Mouse (Mus musculus) embryonic facial prominence, embryonic 15.5 days (tissue): ENCODE data around the gene Gsdme. TPM values are rescaled to one million over a fixed set of nuclear protein-coding genes. Genes with fewer than 3 reads are reported as not detected.

Experiments used
- ATAC-seq: fragments of 200-750 bp; cut with Nextera tagmentation; 2 replicates; pipeline ENCODE4 v1.8.0; 2017; ENCODE audit warnings: low read depth, moderate TSS enrichment; ENCODE audit not compliant: insufficient number of reproducible peaks, low FRiP score, low TSS enrichment
- H3K27ac ChIP-seq: fragments of 300-500 bp; sonication (generic); replicated peaks from 2 replicates; pipeline ENCODE4 v1.5.1; 2015; ENCODE audit warnings: mild to moderate bottlenecking, inconsistent platforms
- H3K27me3 ChIP-seq: fragments of 300-500 bp; sonication (generic); 2 replicates; pipeline ENCODE4 v1.6.1; 2015; ENCODE audit warnings: inconsistent platforms
- H3K36me3 ChIP-seq: fragments of 300-500 bp; sonication (generic); 2 replicates; pipeline ENCODE4 v1.6.1; 2015; ENCODE audit warnings: mild to moderate bottlenecking, inconsistent platforms
- H3K4me1 ChIP-seq: fragments of 300-500 bp; sonication (generic); 2 replicates; pipeline ENCODE4 v1.6.1; 2015; ENCODE audit warnings: inconsistent platforms
- H3K4me2 ChIP-seq: fragments of 300-500 bp; sonication (generic); replicated peaks from 2 replicates; pipeline ENCODE4 v1.6.1; 2015; ENCODE audit warnings: mild to moderate bottlenecking, inconsistent platforms
- H3K4me3 ChIP-seq: fragments of 300-500 bp; sonication (generic); replicated peaks from 2 replicates; pipeline ENCODE4 v1.5.1; 2015; ENCODE audit warnings: mild to moderate bottlenecking, inconsistent platforms
- H3K9ac ChIP-seq: fragments of 300-500 bp; sonication (generic); 2 replicates; pipeline ENCODE4 v1.6.1; 2015; ENCODE audit warnings: inconsistent platforms
- H3K9me3 ChIP-seq: fragments of 300-500 bp; sonication (generic); replicated peaks from 2 replicates; pipeline ENCODE4 v1.6.1; 2016; ENCODE audit warnings: inconsistent platforms
- WGBS: fragments of 180-500 bp; shearing (Covaris S2); methylation state at CpG from one replicate; pipeline ENCODE4 v1.1.7; 2015; 5-methylcytosine and 5-hydroxymethylcytosine counted together
- polyA plus RNA-seq: library from polyadenylated mRNA; unstranded; fragments of >200 nt; fragmentation: Nextera tagmentation; extraction: Ambion mirVana; gene quantifications from 2 replicates; pipeline ENCODE4 v1.2.1, GENCODE M21; 2015

The Gsdme gene
- polyA plus RNA-seq, 1 experiment from 2014 or later = 31.0 TPM

- ATAC-seq = no peak
These were observed 23.2 kb upstream of the Gsdme start for GRCm38 (mm10) chr6:50286881-50287280.

DNA sequence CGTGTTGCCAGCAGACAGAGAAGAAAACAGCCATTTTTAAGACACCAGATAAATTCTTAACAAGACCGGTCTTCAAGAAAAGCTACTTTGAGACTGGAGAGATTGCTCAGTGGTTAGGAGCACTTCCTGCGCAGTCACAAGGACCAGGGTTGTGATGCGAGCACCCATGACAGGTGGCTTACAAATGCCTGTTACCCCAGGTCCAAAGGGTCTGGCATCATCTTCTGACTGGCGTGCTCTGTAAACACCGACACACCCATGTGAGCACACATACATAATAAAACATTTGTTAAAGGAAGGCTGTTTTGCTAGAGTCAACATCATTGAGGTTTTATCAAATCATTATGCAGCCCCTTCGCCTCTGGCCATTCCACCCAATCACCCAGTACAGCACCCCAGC, 16.0 kb upstream of the Gsdme start:
- 88% methylated on average over 7 of the region's 7 CpGs for WGBS
- Histone ChIP-seq H3K9me3 (no peaks in the 10 kb centered on the region), H3K27ac (no peak overlapping the region), H3K4me1 (no peaks in the 10 kb centered on the region), H3K4me2 (no peak overlapping the region), H3K4me3 (no peak overlapping the region), H3K9ac (no peak overlapping the region), H3K27me3 (no peaks in the 10 kb centered on the region), H3K36me3 (no peaks in the 10 kb centered on the region)
- ATAC-seq = no peak

More at GRCm38 (mm10) chr6:50286881-50287280, 23.2 kb upstream of the Gsdme start:
- H3K9ac ChIP-seq = no peak overlapping the region
- no peaks in the 10 kb centered on the region for H3K9me3 ChIP-seq
- no peak overlapping the region for H3K4me3 ChIP-seq
- H3K36me3 ChIP-seq = no peaks in the 10 kb centered on the region
- H3K27ac ChIP-seq = no peak overlapping the region
- H3K4me2 ChIP-seq = no peak overlapping the region
- H3K27me3 ChIP-seq = no peaks in the 10 kb centered on the region
- WGBS = 49% methylated on average over 3 of the region's 3 CpGs
- H3K4me1 ChIP-seq = no peaks in the 10 kb centered on the region

DNA sequence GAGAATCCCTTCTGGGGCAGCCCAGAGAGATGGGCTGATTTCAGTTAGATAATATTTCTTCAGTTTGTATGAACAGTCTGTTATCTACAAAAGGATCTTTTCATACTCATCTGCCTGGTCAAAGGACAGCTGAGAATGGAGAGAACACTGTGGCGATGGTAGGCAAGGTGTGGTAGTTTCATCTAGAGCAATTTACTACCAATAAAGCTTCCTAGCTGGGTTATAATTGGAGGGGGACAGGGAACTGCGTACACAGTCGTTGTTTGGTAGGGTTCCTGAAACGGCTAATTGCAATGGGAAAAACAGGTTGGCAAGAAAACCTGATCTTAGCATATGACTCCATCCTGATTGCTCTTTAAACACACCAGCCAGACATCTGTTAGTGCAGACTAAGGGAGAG, 10.3 kb upstream of the Gsdme start:
- no peaks in the 10 kb centered on the region for H3K9me3 ChIP-seq
- H3K4me1 ChIP-seq = no peaks in the 10 kb centered on the region
- no peak for ATAC-seq
- H3K27me3 ChIP-seq = no peaks in the 10 kb centered on the region
- no peak overlapping the region for H3K4me3 ChIP-seq
- no peaks in the 10 kb centered on the region for H3K36me3 ChIP-seq
- no peak overlapping the region for H3K4me2 ChIP-seq
- WGBS = 75% methylated on average over 4 of the region's 4 CpGs
- no peak overlapping the region for H3K27ac ChIP-seq
- no peak overlapping the region for H3K9ac ChIP-seq

DNA sequence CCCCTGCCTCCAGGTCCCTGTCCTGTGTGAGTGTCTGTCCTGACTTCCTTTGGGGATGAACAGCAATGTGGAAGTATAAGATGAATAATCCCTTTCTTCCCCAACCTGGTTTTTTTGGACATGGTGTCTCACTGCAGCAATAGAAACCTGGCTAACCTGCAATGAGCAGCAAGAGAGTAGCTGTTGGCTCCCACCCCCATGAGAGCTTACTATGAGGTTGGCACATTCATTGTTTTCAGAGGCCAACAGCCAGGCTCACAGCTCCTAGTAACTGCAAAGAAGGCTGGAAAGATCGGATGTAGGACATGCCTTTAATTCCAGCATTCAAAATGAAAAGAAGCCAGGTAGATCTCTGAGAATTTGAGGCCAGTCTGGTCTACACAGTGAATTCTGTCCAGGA, 9.8 kb upstream of the Gsdme start:
- Histone ChIP-seq H3K4me1 (no peaks in the 10 kb centered on the region), H3K27me3 (no peaks in the 10 kb centered on the region), H3K4me2 (no peak overlapping the region), H3K9me3 (no peaks in the 10 kb centered on the region), H3K36me3 (no peaks in the 10 kb centered on the region), H3K9ac (no peak overlapping the region), H3K27ac (no peak overlapping the region), H3K4me3 (no peak overlapping the region)
- WGBS = 61% methylated on average over 1 of the region's 1 CpGs
- no peak for ATAC-seq

- H3K36me3 ChIP-seq = no peaks in the 10 kb centered on the region
- peak overlapping the region; percentile 34; the same call in 1 of the 2 replicates for H3K27ac ChIP-seq
- H3K27me3 ChIP-seq = no peaks in the 10 kb centered on the region
- no peak for ATAC-seq
- WGBS = 22% methylated on average over 7 of the region's 7 CpGs
- peak overlapping the region; percentile 39; the same call in 1 of the 2 replicates for H3K9ac ChIP-seq
- no peaks in the 10 kb centered on the region for H3K9me3 ChIP-seq
- peak overlapping the region; percentile 57 for H3K4me3 ChIP-seq
- peak overlapping the region; percentile 73 for H3K4me2 ChIP-seq
- peaks cover 13% of the 10 kb centered on the region for H3K4me1 ChIP-seq
These were observed 1.4 kb downstream of the Gsdme start for GRCm38 (mm10) chr6:50262310-50262709.

DNA sequence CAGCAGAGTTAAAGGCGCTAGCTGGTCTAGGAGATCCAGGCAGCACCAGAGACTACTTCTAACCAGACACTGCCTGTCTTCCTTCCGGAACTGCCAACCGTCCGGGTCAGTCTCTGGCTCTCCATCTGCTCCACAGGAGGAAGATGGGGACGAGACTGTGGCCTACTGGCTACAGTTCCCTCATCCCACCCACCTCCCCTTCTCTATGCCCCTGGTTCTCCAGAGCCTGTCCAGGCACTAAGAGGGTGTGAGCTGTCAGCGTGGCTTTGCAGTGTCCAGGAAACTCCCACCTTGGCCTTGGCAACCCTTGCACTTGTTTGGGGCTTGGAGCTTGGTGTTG, 1.8 kb downstream of the Gsdme start:
- Histone ChIP-seq H3K4me3 (peak overlapping the region; percentile 57), H3K27ac (peak overlapping the region; percentile 34; the same call in 1 of the 2 replicates)
- 0% methylated on average over 6 of the region's 6 CpGs for WGBS

GRCm38 (mm10) chr6:50261201-50261921, 2.3 kb downstream of the Gsdme start:
- peak overlapping the region; percentile 73 for H3K4me2 ChIP-seq
- no peaks in the 10 kb centered on the region for H3K36me3 ChIP-seq
- peak overlapping the region; percentile 34; the same call in 1 of the 2 replicates for H3K27ac ChIP-seq
- peaks cover 13% of the 10 kb centered on the region for H3K4me1 ChIP-seq
- under 1% methylated on average over 35 of the region's 35 CpGs for WGBS
- ATAC-seq = peak; percentile 82
- peak overlapping the region; percentile 39 for H3K9ac ChIP-seq
- H3K9me3 ChIP-seq = no peaks in the 10 kb centered on the region
- H3K4me3 ChIP-seq = peak overlapping the region; percentile 57
- H3K27me3 ChIP-seq = no peaks in the 10 kb centered on the region

More for the DNA sequence above, 1.8 kb downstream of the Gsdme start:
- no peaks in the 10 kb centered on the region for H3K27me3 ChIP-seq
- ATAC-seq = no peak; the same call in 1 of the 2 replicates
- peak overlapping the region; percentile 39 for H3K9ac ChIP-seq
- H3K4me2 ChIP-seq = peak overlapping the region; percentile 73
- H3K4me1 ChIP-seq = peaks cover 13% of the 10 kb centered on the region
- no peaks in the 10 kb centered on the region for H3K9me3 ChIP-seq
- H3K36me3 ChIP-seq = no peaks in the 10 kb centered on the region

- H3K4me1 ChIP-seq = 0 out of 2 replicates have a peak, but pooled peaks cover 4% of the 10 kb centered on the region
- no peak overlapping the region for H3K4me3 ChIP-seq
- H3K27ac ChIP-seq = no peak overlapping the region
- no peak overlapping the region for H3K4me2 ChIP-seq
- no peak for ATAC-seq
- H3K36me3 ChIP-seq = no peaks in the 10 kb centered on the region
- H3K9me3 ChIP-seq = no peaks in the 10 kb centered on the region
- no peak overlapping the region for H3K9ac ChIP-seq
- H3K27me3 ChIP-seq = no peaks in the 10 kb centered on the region
- WGBS = 77% methylated on average over 5 of the region's 5 CpGs
These were observed 8.3 kb downstream of the Gsdme start for GRCm38 (mm10) chr6:50255356-50255755.

DNA sequence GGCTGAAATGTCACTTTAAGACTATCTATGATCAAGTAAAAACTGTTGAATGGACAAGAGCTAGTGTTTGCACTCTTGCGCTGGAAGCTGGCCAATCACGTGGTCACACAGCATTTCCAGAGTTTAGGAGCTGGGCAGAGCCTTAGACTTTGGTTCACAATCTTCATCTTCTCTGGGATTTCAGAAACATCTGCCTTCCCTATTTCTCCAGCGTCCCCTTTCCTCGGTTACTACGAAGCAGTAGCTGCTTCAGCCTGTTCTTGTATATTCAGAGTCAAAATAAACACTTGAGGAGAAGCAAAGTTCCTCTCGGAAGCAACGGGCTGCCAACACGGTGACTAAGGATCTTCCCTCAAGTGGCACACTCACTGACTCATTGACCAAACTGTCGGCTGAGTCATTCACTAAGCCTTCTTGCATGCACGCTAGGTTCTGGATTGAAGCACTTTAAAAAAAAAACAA, 8.9 kb downstream of the Gsdme start:
- no peak overlapping the region for H3K4me3 ChIP-seq
- ATAC-seq = no peak
- no peak overlapping the region for H3K9ac ChIP-seq
- no peaks in the 10 kb centered on the region for H3K36me3 ChIP-seq
- no peaks in the 10 kb centered on the region for H3K27me3 ChIP-seq
- 0 out of 2 replicates have a peak, but pooled peaks cover 4% of the 10 kb centered on the region for H3K4me1 ChIP-seq
- 58% methylated on average over 10 of the region's 10 CpGs for WGBS
- no peaks in the 10 kb centered on the region for H3K9me3 ChIP-seq
- no peak overlapping the region for H3K4me2 ChIP-seq
- H3K27ac ChIP-seq = no peak overlapping the region

GRCm38 (mm10) chr6:50252690-50253089, 11.0 kb downstream of the Gsdme start:
- no peak for ATAC-seq
- H3K4me2 ChIP-seq = no peak overlapping the region
- H3K4me1 ChIP-seq = 0 out of 2 replicates have a peak, but pooled peaks cover 4% of the 10 kb centered on the region
- H3K27me3 ChIP-seq = no peaks in the 10 kb centered on the region
- no peaks in the 10 kb centered on the region for H3K36me3 ChIP-seq
- no peaks in the 10 kb centered on the region for H3K9me3 ChIP-seq
- H3K4me3 ChIP-seq = no peak overlapping the region
- H3K27ac ChIP-seq = no peak overlapping the region
- no peak overlapping the region for H3K9ac ChIP-seq
- WGBS = 58% methylated on average over 5 of the region's 5 CpGs

- 88% methylated on average over 4 of the region's 4 CpGs for WGBS
- Histone ChIP-seq H3K4me1 (0 out of 2 replicates have a peak, but pooled peaks cover 3% of the 10 kb centered on the region), H3K4me3 (no peak overlapping the region), H3K27me3 (no peaks in the 10 kb centered on the region), H3K9me3 (no peaks in the 10 kb centered on the region), H3K4me2 (no peak overlapping the region), H3K36me3 (no peaks in the 10 kb centered on the region), H3K9ac (no peak overlapping the region), H3K27ac (no peak overlapping the region)
- no peak for ATAC-seq
These were observed 15.9 kb downstream of the Gsdme start for GRCm38 (mm10) chr6:50247791-50248190.

- WGBS = 70% methylated on average over 2 of the region's 2 CpGs
- H3K27me3 ChIP-seq = no peaks in the 10 kb centered on the region
- no peak for ATAC-seq
- H3K4me3 ChIP-seq = no peak overlapping the region
- H3K4me1 ChIP-seq = no peaks in the 10 kb centered on the region
- H3K9me3 ChIP-seq = no peaks in the 10 kb centered on the region
- H3K36me3 ChIP-seq = no peaks in the 10 kb centered on the region
- no peak overlapping the region for H3K27ac ChIP-seq
- no peak overlapping the region for H3K9ac ChIP-seq
- H3K4me2 ChIP-seq = no peak overlapping the region
These were observed 16.3 kb downstream of the Gsdme start for GRCm38 (mm10) chr6:50247356-50247755.
